ENCODE assay signal across 17 mouse cellular contexts in the genomic region with DNA sequence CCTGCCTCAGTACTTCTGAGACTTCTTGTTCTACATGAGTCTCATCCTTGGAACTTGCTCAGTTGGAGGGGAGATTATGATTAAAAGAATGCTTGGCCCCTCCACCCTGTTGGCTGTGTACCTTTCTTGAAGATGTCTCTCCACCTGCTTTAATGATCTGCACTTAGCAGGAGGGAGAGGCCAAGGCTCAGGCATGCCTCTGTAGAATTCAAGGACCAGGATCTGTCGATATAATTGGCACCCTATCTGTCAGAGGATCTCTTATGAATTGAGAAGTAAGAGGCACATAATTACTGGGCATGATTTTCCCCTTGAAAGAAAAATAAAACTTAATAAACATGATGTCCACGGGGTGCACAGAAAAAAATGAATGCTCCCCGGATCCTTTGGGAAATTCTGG.
"Had no signal": no experiment of that assay in that cellular context is flagged by ENCODE, and none has a peak within 500 bp of the region (broad histone marks: within the 10 kb centered on the region; RNA-seq: fewer than 3 reads in every experiment).

No protein-coding gene starts in this region.

- H3K4me2 ChIP-seq: lung, embryonic 14.5 days; neural tube, embryonic 13.5 days; neural tube, embryonic 15.5 days had no signal

- H3K4me3 ChIP-seq: myocyte; neural tube, embryonic 13.5 days; neural tube, embryonic 15.5 days had no signal

- H3K27ac ChIP-seq: liver, embryonic 14.5 days; neural tube, embryonic 13.5 days; neural tube, embryonic 15.5 days had no signal

- H3K9me3 ChIP-seq: neural tube, embryonic 13.5 days; neural tube, embryonic 15.5 days had no signal

- H3K27me3 ChIP-seq: neural tube, embryonic 13.5 days; neural tube, embryonic 15.5 days had no signal

- H3K36me3 ChIP-seq: neural tube, embryonic 13.5 days; neural tube, embryonic 15.5 days had no signal

- DNase-seq: lung, adult 18-20 months; lung, embryonic 14.5 days; lung, postnatal 10 days; lung, postnatal 4 days; retina, postnatal 1 day; right cerebral cortex, adult 18-20 months; right cerebral cortex, postnatal 25 days; right cerebral cortex, postnatal 4 days; spleen, adult 18-20 months; thymus, adult 18-20 months; thymus, postnatal 14 days; thymus, postnatal 36 days had no signal

- H3K4me1 ChIP-seq: neural tube, embryonic 13.5 days; neural tube, embryonic 15.5 days had no signal

- H3K9ac ChIP-seq: liver, embryonic 14.5 days; lung, embryonic 14.5 days; neural tube, embryonic 13.5 days; neural tube, embryonic 15.5 days had no signal

- ATAC-seq: midbrain, embryonic 16.5 days had no signal
